Mouse (Mus musculus): ENCODE results near the gene Gm45021.

GRCm38 (mm10) chr6:48614756-48615155, 25.3 kb downstream of the Gm45021 start:
- no peak for TF ChIP-seq CTCF (IDR thresholded peaks at IDR 0.05; ENCODE audit: control insufficient read depth, insufficient read depth, insufficient read length)
- TF ChIP-seq USF1 (IDR thresholded peaks at IDR 0.05; ENCODE audit: low read depth) = no peak

Data from C2C12 (cell line).